ENCODE assay signal across 11 mouse cellular contexts in the genomic region with DNA sequence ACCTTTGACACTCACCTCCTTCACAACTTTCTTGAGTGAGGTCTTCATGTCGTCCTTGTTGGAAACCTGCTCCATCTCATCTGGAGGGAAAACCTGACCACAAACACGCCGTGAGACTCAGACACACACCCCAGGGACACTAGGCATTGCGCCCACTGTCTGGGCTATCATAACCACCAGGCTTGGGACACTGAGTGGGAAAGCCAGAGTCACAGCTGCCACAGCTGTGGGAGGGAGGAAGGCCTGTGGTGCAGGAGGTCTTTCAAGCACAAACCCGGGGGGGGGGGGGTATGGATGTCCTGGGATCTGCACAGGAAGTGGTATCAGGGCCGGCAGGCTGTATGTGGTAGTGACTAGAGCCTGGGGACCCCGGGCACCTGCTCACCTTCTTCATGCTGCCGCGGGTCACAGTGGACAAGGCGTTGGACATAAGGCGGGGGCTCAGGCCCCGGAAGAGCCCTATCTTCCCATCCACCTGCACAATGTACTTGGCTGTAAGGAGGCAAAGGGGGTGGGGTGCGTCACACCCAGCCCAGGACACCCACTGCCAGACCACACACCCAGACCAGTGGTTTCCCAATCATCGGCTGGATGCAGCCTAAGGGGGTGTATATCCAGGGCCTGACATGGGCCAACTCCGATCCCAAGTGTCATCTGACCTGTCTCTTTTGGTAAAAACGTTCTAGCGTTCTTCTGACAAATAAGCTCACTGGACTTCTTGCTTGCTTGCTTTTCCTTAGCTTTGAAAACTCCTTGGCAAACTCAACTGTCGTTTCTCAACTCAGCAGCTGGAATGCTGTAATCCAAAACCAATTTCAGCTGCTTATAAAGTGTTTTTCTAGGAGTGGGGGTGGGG. TPM values are rescaled to one million over a fixed set of nuclear protein-coding genes. Genes with fewer than 3 reads are reported as not detected.
A peak's percentile ranks its signal among the peaks of the same experiment; 100 is the strongest.
DNase-seq lines count a peak whose midpoint lies in the region; ATAC-seq and TF ChIP-seq lines count a peak whose summit lies in the region.
"Had no signal": no experiment of that assay in that cellular context is flagged by ENCODE, and none has a peak within 500 bp of the region (broad histone marks: within the 10 kb centered on the region; RNA-seq: fewer than 3 reads in every experiment).

No protein-coding gene starts in this region.

- no peak overlapping the region for H3K4me2 ChIP-seq in intestine, embryonic 14.5 days (ENCODE audit: low read length)
- no peak overlapping the region for H3K4me2 ChIP-seq in intestine, embryonic 15.5 days (replicated peaks)
- H3K4me2 ChIP-seq: liver, embryonic 15.5 days had no signal

- no peak overlapping the region for H3K4me3 ChIP-seq in intestine, embryonic 14.5 days (ENCODE audit: low read depth, low read length)
- H3K4me3 ChIP-seq in intestine, embryonic 15.5 days (replicated peaks), result no peak overlapping the region
- H3K4me3 ChIP-seq in lung, adult 2 months (replicated peaks; ENCODE audit: extremely low read depth, low read depth, low read length), result no peak overlapping the region
- H3K4me3 ChIP-seq: liver, embryonic 15.5 days had no signal

- H3K4me1 ChIP-seq in intestine, embryonic 14.5 days (replicated peaks; ENCODE audit: control insufficient read depth, insufficient read depth, low read length), result peaks cover 20% of the 10 kb centered on the region
- peaks cover 31% of the 10 kb centered on the region for H3K4me1 ChIP-seq in intestine, embryonic 15.5 days (replicated peaks)
- peaks cover 18% of the 10 kb centered on the region for H3K4me1 ChIP-seq in lung, adult 2 months (ENCODE audit: control insufficient read depth, insufficient read depth, low read length)

- H3K27me3 ChIP-seq in intestine, embryonic 14.5 days (replicated peaks; ENCODE audit: control insufficient read depth, insufficient read depth, low read length), result no peaks in the 10 kb centered on the region
- no peaks in the 10 kb centered on the region for H3K27me3 ChIP-seq in intestine, embryonic 15.5 days (replicated peaks)
- H3K27me3 ChIP-seq: liver, embryonic 15.5 days; Patski had no signal

- TF ChIP-seq POLR2A in lung, adult 2 months (IDR thresholded peaks at IDR 0.05; ENCODE audit: borderline replicate concordance, extremely low read depth, low read depth, low read length), result no peak

- peaks cover 68% of the 10 kb centered on the region for H3K36me3 ChIP-seq in intestine, embryonic 14.5 days (ENCODE audit: control insufficient read depth, insufficient read depth, low read length)
- H3K36me3 ChIP-seq in intestine, embryonic 15.5 days, result peaks cover 39% of the 10 kb centered on the region

- TF ChIP-seq CTCF in lung, adult 2 months (IDR thresholded peaks at IDR 0.05; ENCODE audit: insufficient read depth, low read length), result no peak

- no peaks in the 10 kb centered on the region for H3K9me3 ChIP-seq in intestine, embryonic 14.5 days (ENCODE audit: control insufficient read depth, low read length)
- no peaks in the 10 kb centered on the region for H3K9me3 ChIP-seq in intestine, embryonic 15.5 days
- H3K9me3 ChIP-seq: liver, embryonic 15.5 days had no signal

- no peak for ATAC-seq in intestine, embryonic 14.5 days (replicated peaks; ENCODE audit: low FRiP score, low TSS enrichment, low read depth)
- no peak for ATAC-seq in intestine, embryonic 15.5 days

- no peak for DNase-seq in intestine, embryonic 14.5 days (ENCODE audit: low spot score)
- peak; percentile 87 for DNase-seq in NIH3T3 (ENCODE audit: low read depth)
- DNase-seq in gastrocnemius, postnatal 25 days, result peak; percentile 75
- DNase-seq in lung, adult 2 months, result peak; percentile 28
- no peak for DNase-seq in urinary bladder, postnatal 25 days (ENCODE audit: low spot score)
- DNase-seq in adrenal gland, postnatal 25 days, result no peak
- DNase-seq in kidney, adult 18-20 months, result no peak
- DNase-seq: cerebellum, adult 18-20 months had no signal

- H3K27ac ChIP-seq in intestine, embryonic 14.5 days (ENCODE audit: low read depth), result peak overlapping the region; percentile 16; the same call in 1 of the 2 replicates
- no peak overlapping the region for H3K27ac ChIP-seq in intestine, embryonic 15.5 days

- H3K9ac ChIP-seq in intestine, embryonic 14.5 days (ENCODE audit: low read length), result no peak overlapping the region
- H3K9ac ChIP-seq in intestine, embryonic 15.5 days, result no peak overlapping the region
- H3K9ac ChIP-seq: liver, embryonic 15.5 days had no signal

- WGBS in intestine, embryonic 14.5 days, result 79% methylated on average over 18 of the region's 18 CpGs
- 77% methylated on average over 18 of the region's 18 CpGs for WGBS in intestine, embryonic 15.5 days
- WGBS in lung, adult 2 months, result 58% methylated on average over 18 of the region's 18 CpGs

RNA-seq across cellular contexts. Expression of a gene that starts 7.1 kb away (rescaled TPM):
- 292 and 324 TPM in 2 replicates for polyA plus RNA-seq in intestine, embryonic 14.5 days (2014; fragmentation: Nextera tagmentation; extraction: Ambion mirVana)
- 235 and 275 TPM in 2 replicates for polyA plus RNA-seq in intestine, embryonic 15.5 days (2015; fragmentation: Nextera tagmentation; extraction: Ambion mirVana)
- 100 to 1,000 TPM; 104 to 106 TPM for total RNA-seq in gastrocnemius, postnatal 25 days (2021)
- polyA plus RNA-seq in lung, adult 2 months (2012; rRNA removed), result 413 and 456 TPM in 2 replicates
- total RNA-seq in adrenal gland, postnatal 25 days (2021), result 231 and 242 TPM in 2 replicates

RNA-seq across cellular contexts. Expression of a gene that starts 20.1 kb away (rescaled TPM):
- 13.9 and 15.4 TPM in 2 replicates for polyA plus RNA-seq in intestine, embryonic 14.5 days (2014; fragmentation: Nextera tagmentation; extraction: Ambion mirVana)
- 10.5 and 12.3 TPM in 2 replicates for polyA plus RNA-seq in intestine, embryonic 15.5 days (2015; fragmentation: Nextera tagmentation; extraction: Ambion mirVana)
- 1 to 10 TPM; 1.2 to 1.6 TPM for total RNA-seq in gastrocnemius, postnatal 25 days (2021)
- polyA plus RNA-seq in lung, adult 2 months (2012; rRNA removed), result 44.3 and 53.7 TPM in 2 replicates
- 1.6 and 3.0 TPM in 2 replicates for total RNA-seq in adrenal gland, postnatal 25 days (2021)

RNA-seq across cellular contexts. Expression of a gene that starts 23.2 kb away (rescaled TPM):
- 0.18 and 0.32 TPM in 2 replicates for polyA plus RNA-seq in intestine, embryonic 14.5 days (2014; fragmentation: Nextera tagmentation; extraction: Ambion mirVana)
- polyA plus RNA-seq in intestine, embryonic 15.5 days (2015; fragmentation: Nextera tagmentation; extraction: Ambion mirVana), result 0.72 and 0.98 TPM in 2 replicates
- total RNA-seq in gastrocnemius, postnatal 25 days (2021), result 10 to 100 TPM; 27.9 to 47.2 TPM
- polyA plus RNA-seq in lung, adult 2 months (2012; rRNA removed), result 46.8 and 47.3 TPM in 2 replicates
- total RNA-seq in adrenal gland, postnatal 25 days (2021), result 9.5 and 13.2 TPM in 2 replicates
- polyA plus RNA-seq: Patski had no signal

Comparison
In these comparisons a context has a peak if more than half of its experiments do, and no peak if none do; other contexts are left out.
1. DNase-seq: peak in NIH3T3 (single experiment), gastrocnemius, postnatal 25 days (single experiment) and lung, adult 2 months (single experiment); none in intestine, embryonic 14.5 days (single experiment), urinary bladder, postnatal 25 days (single experiment), adrenal gland, postnatal 25 days (single experiment) and kidney, adult 18-20 months (single experiment).
2. RNA of a gene that starts 23.2 kb away (polyA plus RNA-seq): 46.8 to 47.3 TPM in lung, adult 2 months; 0.72 to 0.98 TPM in intestine, embryonic 15.5 days and 0.18 to 0.32 TPM in intestine, embryonic 14.5 days; every median in the first group is over 10 times any median in the second.